Mouse (Mus musculus) CH12.LX (cell line): ENCODE data around the gene Arhgef10l. TPM values are rescaled to one million over a fixed set of nuclear protein-coding genes. Genes with fewer than 3 reads are reported as not detected.

Source experiments
- DNase-seq: peaks from one replicate; pipeline ENCODE4 v3.0.0-alpha.2; 2013; ENCODE audit errors: extremely low read depth
- H3K27ac ChIP-seq: 2 replicates; pipeline ENCODE4 v1.5.1; 2012; ENCODE audit warnings: low read depth, mild to moderate bottlenecking, control low read depth, moderate library complexity; ENCODE audit not compliant: insufficient read depth
- H3K27me3 ChIP-seq: replicated peaks from 2 replicates; pipeline ENCODE3; 2012; ENCODE audit warnings: inconsistent platforms
- H3K36me3 ChIP-seq, 2 experiments: replicated peaks in 1 of 2; 2 replicates each; pipeline versions ENCODE3 to v1.6.1; 2012; ENCODE audit warnings: inconsistent platforms in 1 of 2, low read length in 1 of 2, mild to moderate bottlenecking in 1 of 2, mixed read lengths in 1 of 2, moderate library complexity in 1 of 2; ENCODE audit not compliant: control insufficient read depth in 1 of 2, insufficient read depth in 1 of 2
- H3K4me1 ChIP-seq, 2 experiments: 2 replicates each; pipeline ENCODE4 v1.6.1; 2012; ENCODE audit warnings: inconsistent platforms in 1 of 2, moderate library complexity in 1 of 2; ENCODE audit not compliant: insufficient read depth in 2 of 2, control insufficient read depth in 1 of 2
- H3K4me2 ChIP-seq: 2 replicates; pipeline ENCODE4 v1.6.1; 2012; ENCODE audit warnings: low read depth, mild to moderate bottlenecking, control low read depth; ENCODE audit not compliant: poor library complexity, insufficient read depth, severe bottlenecking
- H3K4me3 ChIP-seq, 3 experiments: fragments of 150-350 bp in 1 of 3; sonication (generic) in 1 of 3; replicated peaks in 1 of 3; 2 replicates each; pipeline versions ENCODE3 to v1.5.1; 2011 to 2012; ENCODE audit warnings: low read depth in 2 of 3, low read length in 2 of 3, mild to moderate bottlenecking in 2 of 3, moderate library complexity in 2 of 3, control low read depth in 1 of 3, improper control_type of control experiment in 1 of 3, inconsistent platforms in 1 of 3, mixed read lengths in 1 of 3; ENCODE audit not compliant: poor library complexity in 1 of 3
- H3K79me2 ChIP-seq: replicated peaks from 2 replicates; pipeline ENCODE4 v1.6.1; 2012; ENCODE audit warnings: mild to moderate bottlenecking, moderate library complexity; ENCODE audit not compliant: control insufficient read depth, poor library complexity, insufficient read depth, severe bottlenecking; ENCODE audit errors: extremely low read depth
- H3K9ac ChIP-seq: 2 replicates; pipeline ENCODE4 v1.6.1; 2012; ENCODE audit warnings: low read depth, mild to moderate bottlenecking, control low read depth, moderate library complexity; ENCODE audit not compliant: insufficient read depth
- H3K9me3 ChIP-seq: replicated peaks from 2 replicates; pipeline ENCODE3; 2012; ENCODE audit warnings: low read length, inconsistent platforms, mixed read lengths
- BHLHE40 ChIP-seq: IDR thresholded peaks from 2 replicates; pipeline ENCODE4 v1.6.1; 2011; ENCODE audit warnings: mild to moderate bottlenecking, low read depth, low read length, improper control_type of control experiment
- CHD1 ChIP-seq: IDR thresholded peaks from 2 replicates; pipeline ENCODE4 v1.6.1; 2012; ENCODE audit warnings: low read depth, low read length, improper control_type of control experiment, inconsistent platforms
- CHD2 ChIP-seq: IDR thresholded peaks from 2 replicates; pipeline ENCODE4 v1.6.1; 2011; ENCODE audit warnings: low read length, improper control_type of control experiment
- CTCF ChIP-seq, 2 experiments: IDR thresholded peaks in 1 of 2; conservative IDR thresholded peaks in 1 of 2; 2 replicates each; pipeline ENCODE4 v1.5.1; 2011 to 2012; ENCODE audit warnings: low read depth in 2 of 2, low read length in 2 of 2, improper control_type of control experiment in 1 of 2, inconsistent platforms in 1 of 2, mild to moderate bottlenecking in 1 of 2, moderate library complexity in 1 of 2
- E2F4 ChIP-seq: IDR thresholded peaks from 2 replicates; pipeline ENCODE4 v1.6.1; 2011; ENCODE audit warnings: low read depth, low read length, improper control_type of control experiment; ENCODE audit not compliant: insufficient replicate concordance
- ELF1 ChIP-seq: IDR thresholded peaks from 2 replicates; pipeline ENCODE4 v1.6.1; 2014; ENCODE audit warnings: low read depth, mild to moderate bottlenecking, inconsistent platforms, low read length, improper control_type of control experiment
- EP300 ChIP-seq: IDR thresholded peaks from 2 replicates; pipeline ENCODE4 v1.6.1; 2011; ENCODE audit warnings: low read length, improper control_type of control experiment
- ETS1 ChIP-seq: conservative IDR thresholded peaks from 2 replicates; pipeline ENCODE4 v1.6.1; 2012; ENCODE audit warnings: low read depth, mild to moderate bottlenecking, inconsistent platforms, low read length, improper control_type of control experiment, moderate library complexity
- GABPA ChIP-seq: IDR thresholded peaks from 2 replicates; pipeline ENCODE4 v1.6.1; 2012; ENCODE audit warnings: low read depth, low read length, improper control_type of control experiment, inconsistent platforms; ENCODE audit not compliant: insufficient replicate concordance
- HCFC1 ChIP-seq: IDR thresholded peaks from 2 replicates; pipeline ENCODE4 v1.6.1; 2012; ENCODE audit warnings: low read depth, mild to moderate bottlenecking, inconsistent platforms, low read length, improper control_type of control experiment
- IRF4 ChIP-seq: IDR thresholded peaks from 2 replicates; pipeline ENCODE4 v1.6.1; 2014; ENCODE audit warnings: low read depth, mild to moderate bottlenecking, inconsistent platforms, low read length, improper control_type of control experiment
- JUN ChIP-seq: IDR thresholded peaks from 2 replicates; pipeline ENCODE4 v1.6.1; 2011; ENCODE audit warnings: low read depth, mild to moderate bottlenecking, low read length, improper control_type of control experiment, moderate library complexity; ENCODE audit not compliant: insufficient read depth
- JUND ChIP-seq: conservative IDR thresholded peaks from 2 replicates; pipeline ENCODE4 v1.6.1; 2011; ENCODE audit warnings: low read depth, low read length, improper control_type of control experiment
- KAT2A ChIP-seq: IDR thresholded peaks from 2 replicates; pipeline ENCODE4 v1.6.1; 2012; ENCODE audit warnings: low read length, improper control_type of control experiment, inconsistent platforms; ENCODE audit not compliant: insufficient replicate concordance
- MAFK ChIP-seq: IDR thresholded peaks from 2 replicates; pipeline ENCODE4 v1.6.1; 2011; ENCODE audit warnings: low read length, improper control_type of control experiment; ENCODE audit not compliant: insufficient replicate concordance
- MAX ChIP-seq: IDR thresholded peaks from 2 replicates; pipeline ENCODE4 v1.6.1; 2011; ENCODE audit warnings: low read length, improper control_type of control experiment
- MAZ ChIP-seq: IDR thresholded peaks from 2 replicates; pipeline ENCODE4 v1.6.1; 2012; ENCODE audit warnings: low read depth, mild to moderate bottlenecking, inconsistent platforms, low read length, improper control_type of control experiment, moderate library complexity
- MEF2A ChIP-seq: IDR thresholded peaks from 2 replicates; pipeline ENCODE4 v1.6.1; 2014; ENCODE audit warnings: low read depth, mild to moderate bottlenecking, inconsistent platforms, low read length, improper control_type of control experiment, borderline replicate concordance
- MXI1 ChIP-seq: IDR thresholded peaks from 2 replicates; pipeline ENCODE4 v1.6.1; 2011; ENCODE audit warnings: mild to moderate bottlenecking, low read depth, low read length, improper control_type of control experiment
- MYC ChIP-seq: IDR thresholded peaks from 2 replicates; pipeline ENCODE4 v1.6.1; 2011; ENCODE audit warnings: low read depth, mild to moderate bottlenecking, improper control_type of control experiment, low read length
- NELFE ChIP-seq: IDR thresholded peaks from 2 replicates; pipeline ENCODE4 v1.6.1; 2011; ENCODE audit warnings: low read depth, low read length, improper control_type of control experiment
- NRF1 ChIP-seq: IDR thresholded peaks from 2 replicates; pipeline ENCODE4 v1.6.1; 2014; ENCODE audit warnings: low read depth, mild to moderate bottlenecking, inconsistent platforms, low read length, improper control_type of control experiment, moderate library complexity
- PAX5 ChIP-seq: IDR thresholded peaks from 2 replicates; pipeline ENCODE4 v1.6.1; 2012; ENCODE audit warnings: low read length, inconsistent platforms, mixed read lengths
- POLR2A ChIP-seq: IDR thresholded peaks from 2 replicates; pipeline ENCODE4 v1.6.1; 2011; ENCODE audit warnings: low read depth, mild to moderate bottlenecking, improper control_type of control experiment, low read length
- POLR2AphosphoS2 ChIP-seq: IDR thresholded peaks from 2 replicates; pipeline ENCODE4 v1.6.1; 2011; ENCODE audit warnings: low read depth, low read length, improper control_type of control experiment
- RAD21 ChIP-seq: IDR thresholded peaks from 2 replicates; pipeline ENCODE4 v1.6.1; 2011; ENCODE audit warnings: low read depth, mild to moderate bottlenecking, low read length, improper control_type of control experiment, moderate library complexity
- RCOR1 ChIP-seq: conservative IDR thresholded peaks from 2 replicates; pipeline ENCODE4 v1.6.1; 2012; ENCODE audit warnings: low read depth, mild to moderate bottlenecking, inconsistent platforms, low read length, improper control_type of control experiment
- SIN3A ChIP-seq: IDR thresholded peaks from 2 replicates; pipeline ENCODE4 v1.6.1; 2012; ENCODE audit warnings: low read length, improper control_type of control experiment, inconsistent platforms
- SMC3 ChIP-seq: IDR thresholded peaks from 2 replicates; pipeline ENCODE4 v1.6.1; 2011; ENCODE audit warnings: low read depth, low read length, improper control_type of control experiment
- TBP ChIP-seq: conservative IDR thresholded peaks from 2 replicates; pipeline ENCODE4 v1.6.1; 2011; ENCODE audit warnings: low read depth, low read length, improper control_type of control experiment
- TCF12 ChIP-seq: IDR thresholded peaks from 2 replicates; pipeline ENCODE4 v1.6.1; 2014; ENCODE audit warnings: low read depth, mild to moderate bottlenecking, inconsistent platforms, low read length, improper control_type of control experiment
- UBTF ChIP-seq: IDR thresholded peaks from 2 replicates; pipeline ENCODE4 v1.6.1; 2012; ENCODE audit warnings: low read depth, mild to moderate bottlenecking, inconsistent platforms, low read length, improper control_type of control experiment, moderate library complexity
- USF1 ChIP-seq: IDR thresholded peaks from 2 replicates; pipeline ENCODE4 v1.6.1; 2014; ENCODE audit warnings: low read depth, mild to moderate bottlenecking, inconsistent platforms, low read length, improper control_type of control experiment
- USF2 ChIP-seq: conservative IDR thresholded peaks from 2 replicates; pipeline ENCODE4 v1.6.1; 2011; ENCODE audit warnings: low read depth, low read length, improper control_type of control experiment
- ZC3H11A ChIP-seq: IDR thresholded peaks from 2 replicates; pipeline ENCODE4 v1.6.1; 2012; ENCODE audit warnings: low read depth, mild to moderate bottlenecking, inconsistent platforms, low read length, improper control_type of control experiment
- ZKSCAN1 ChIP-seq: IDR thresholded peaks from 2 replicates; pipeline ENCODE4 v1.6.1; 2012; ENCODE audit warnings: low read depth, inconsistent platforms, low read length, improper control_type of control experiment, borderline replicate concordance
- ZMIZ1 ChIP-seq: IDR thresholded peaks from 2 replicates; pipeline ENCODE4 v1.6.1; 2012; ENCODE audit warnings: low read depth, mild to moderate bottlenecking, inconsistent platforms, low read length, improper control_type of control experiment
- ZNF384 ChIP-seq: IDR thresholded peaks from 2 replicates; pipeline ENCODE4 v1.6.1; 2012; ENCODE audit warnings: low read depth, low read length, improper control_type of control experiment, inconsistent platforms
- dilution Hi-C: fragments of 300-500 bp; cut with MboI; formaldehyde crosslinking; loops from 2 replicates; pipeline ENCODE4 v1.14.3; 2020; ENCODE audit warnings: low sequenced_read_pairs; ENCODE audit not compliant: extremely low pct_unique_long_range_greater_than_20kb, extremely low pct_ligation_motif_present
- in situ Hi-C: fragments of 300-500 bp; cut with MboI; formaldehyde crosslinking; loops from 3 replicates; pipeline ENCODE4 v1.14.3; 2019; ENCODE audit warnings: low sequenced_read_pairs, low pct_ligation_motif_present, low pct_unique_long_range_greater_than_20kb, mixed read lengths
- polyA plus RNA-seq: library from polyadenylated mRNA; unstranded; fragments of >175 nt; gene quantifications from 2 replicates; pipeline ENCODE4 v1.2.1, GENCODE M21; 2012; ENCODE audit warnings: low read depth; ENCODE audit not compliant: insufficient read length
- total RNA-seq, 2 experiments: library from RNA; depleted of rRNA; stranded (reverse); fragments of 300-350 nt in 1 of 2; fragments of >200 nt in 1 of 2; gene quantifications; 2 replicates each; pipeline ENCODE4 v1.2.3; 2012 to 2014

The Arhgef10l gene
- total and polyA plus RNA-seq, 3 experiments, result 4.5 to 15.8 (median 10.2) TPM

DNA sequence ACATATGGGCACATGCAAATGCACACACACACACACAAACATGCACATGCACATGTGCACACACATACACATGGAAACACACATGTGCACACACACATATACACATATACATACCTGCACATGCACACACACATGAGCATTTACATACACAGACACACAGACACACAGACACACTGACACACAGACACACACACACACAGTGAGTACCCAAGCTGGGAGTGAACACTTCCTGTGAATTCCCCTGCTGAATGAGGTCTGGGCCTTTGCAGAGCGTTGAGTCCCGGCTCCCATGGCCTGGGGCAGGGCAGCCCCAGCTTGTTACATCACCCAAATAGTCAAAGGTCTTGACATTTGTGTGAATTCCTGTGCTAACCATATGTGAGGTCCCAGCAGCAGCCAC, 96.4 kb downstream of the Arhgef10l start:
- H3K4me3 ChIP-seq, result peak overlapping the region in 1 of 3 experiments; percentile 59
- no peaks in the 10 kb centered on the region for H3K9me3 ChIP-seq
- TF ChIP-seq MEF2A, result peak; percentile 73; the same call in 1 of the 2 replicates
- no peak for TF ChIP-seq TBP
- no peak for TF ChIP-seq USF2
- no peak for TF ChIP-seq KAT2A
- TF ChIP-seq JUND, result no peak
- no peak for TF ChIP-seq ZNF384
- TF ChIP-seq ZMIZ1, result no peak
- no peak for TF ChIP-seq RCOR1
- no peak for TF ChIP-seq NRF1
- no peak for TF ChIP-seq POLR2AphosphoS2
- TF ChIP-seq POLR2A, result no peak
- TF ChIP-seq MYC, result no peak
- TF ChIP-seq E2F4, result no peak
- TF ChIP-seq TCF12, result peak; percentile 67; the same call in 1 of the 2 replicates
- no peak for TF ChIP-seq CHD1
- TF ChIP-seq EP300, result peak; percentile 76
- TF ChIP-seq UBTF, result no peak
- TF ChIP-seq CHD2, result no peak
- no peak for TF ChIP-seq ZKSCAN1
- TF ChIP-seq MXI1, result no peak; the same call in 1 of the 2 replicates
- TF ChIP-seq IRF4, result peak; percentile 81
- TF ChIP-seq ZC3H11A, result no peak
- no peak for TF ChIP-seq SMC3
- TF ChIP-seq ELF1, result peak; percentile 24; the same call in 1 of the 2 replicates
- TF ChIP-seq MAX, result peak; percentile 81; the same call in 1 of the 2 replicates
- TF ChIP-seq NELFE, result no peak
- peak; percentile 94 for TF ChIP-seq ETS1
- TF ChIP-seq USF1, result no peak
- TF ChIP-seq HCFC1, result no peak
- TF ChIP-seq CTCF (conservative IDR thresholded peaks at IDR 0.05 in 1 of 2, IDR thresholded peaks at IDR 0.05 in 1 of 2; ENCODE audit: low read depth in 2 of 2, low read length in 2 of 2), result no peak
- no peak for TF ChIP-seq MAFK
- no peak for TF ChIP-seq RAD21
- TF ChIP-seq BHLHE40, result peak; percentile 91
- no peak for TF ChIP-seq PAX5
- peak; percentile 45; the same call in 1 of the 2 replicates for TF ChIP-seq MAZ
- no peak for TF ChIP-seq JUN
- no peak for TF ChIP-seq SIN3A
- no peak for TF ChIP-seq GABPA
- in situ Hi-C loops, result no loop called here
- H3K27ac ChIP-seq, result peak overlapping the region; percentile 78
- no peaks in the 10 kb centered on the region for H3K27me3 ChIP-seq
- no peak overlapping the region for H3K4me2 ChIP-seq
- H3K4me1 ChIP-seq, result peaks cover 58 to 77% of the 10 kb centered on the region in 2 experiments
- peaks cover 0 to 76% of the 10 kb centered on the region in 2 experiments for H3K36me3 ChIP-seq
- no peak overlapping the region for H3K9ac ChIP-seq
- no peaks in the 10 kb centered on the region for H3K79me2 ChIP-seq
- dilution Hi-C loops, result no loop called here
- peak; percentile 78 for DNase-seq
